Mouse (Mus musculus): ENCODE data around the gene Lclat1. TPM values are rescaled to one million over a fixed set of nuclear protein-coding genes. Genes with fewer than 3 reads are reported as not detected.

The Lclat1 gene
- polyA plus RNA-seq, 1 experiment: 20.4 TPM

- no peak overlapping the region for H3ac ChIP-seq (ENCODE audit: control insufficient read depth, insufficient read length, low read depth)
- H3K79me2 ChIP-seq (ENCODE audit: control insufficient read depth, insufficient read depth): no peaks in the 10 kb centered on the region
- H3K4me3 ChIP-seq (ENCODE audit: insufficient read depth, poor library complexity, severe bottlenecking): no peak overlapping the region
- TF ChIP-seq MYOG (IDR thresholded peaks at IDR 0.05; ENCODE audit: control insufficient read depth, extremely low read depth, insufficient read length): no peak
- TF ChIP-seq MYOD1 (IDR thresholded peaks at IDR 0.05; ENCODE audit: control insufficient read depth, insufficient read length, low read depth): no peak
- TF ChIP-seq CTCF (IDR thresholded peaks at IDR 0.05; ENCODE audit: control insufficient read depth, insufficient read depth, insufficient read length): no peak
- TF ChIP-seq FOSL1 (IDR thresholded peaks at IDR 0.05; ENCODE audit: insufficient read depth, low read length, poor library complexity, severe bottlenecking): no peak
- TF ChIP-seq USF1 (IDR thresholded peaks at IDR 0.05; ENCODE audit: low read depth): no peak
- TF ChIP-seq CEBPB (IDR thresholded peaks at IDR 0.05; ENCODE audit: low read depth): no peak
- no peak for TF ChIP-seq MAX (IDR thresholded peaks at IDR 0.05)
- H3K36me3 ChIP-seq (ENCODE audit: control insufficient read depth, insufficient read depth): no peaks in the 10 kb centered on the region
- H3K79me3 ChIP-seq (ENCODE audit: low read depth): no peaks in the 10 kb centered on the region
- H3K27me3 ChIP-seq (ENCODE audit: control insufficient read depth, insufficient read depth, insufficient read length): no peaks in the 10 kb centered on the region
Observed at GRCm38 (mm10) chr17:73197724-73198123, 89.9 kb downstream of the Lclat1 start.

- no peak overlapping the region for H3ac ChIP-seq (ENCODE audit: control insufficient read depth, insufficient read length, low read depth)
- no peaks in the 10 kb centered on the region for H3K79me2 ChIP-seq (ENCODE audit: control insufficient read depth, insufficient read depth)
- no peak overlapping the region for H3K4me3 ChIP-seq (ENCODE audit: insufficient read depth, poor library complexity, severe bottlenecking)
- H3K27me3 ChIP-seq (ENCODE audit: control insufficient read depth, insufficient read depth, insufficient read length): no peaks in the 10 kb centered on the region
- no peaks in the 10 kb centered on the region for H3K79me3 ChIP-seq (ENCODE audit: low read depth)
- no peaks in the 10 kb centered on the region for H3K36me3 ChIP-seq (ENCODE audit: control insufficient read depth, insufficient read depth)
- TF ChIP-seq CTCF (IDR thresholded peaks at IDR 0.05; ENCODE audit: control insufficient read depth, insufficient read depth, insufficient read length): no peak
- TF ChIP-seq MYOD1 (IDR thresholded peaks at IDR 0.05; ENCODE audit: control insufficient read depth, insufficient read length, low read depth): no peak
- no peak for TF ChIP-seq USF1 (IDR thresholded peaks at IDR 0.05; ENCODE audit: low read depth)
- TF ChIP-seq MAX (IDR thresholded peaks at IDR 0.05): no peak
- TF ChIP-seq CEBPB (IDR thresholded peaks at IDR 0.05; ENCODE audit: low read depth): no peak
- no peak for TF ChIP-seq MYOG (IDR thresholded peaks at IDR 0.05; ENCODE audit: control insufficient read depth, extremely low read depth, insufficient read length)
- no peak for TF ChIP-seq FOSL1 (IDR thresholded peaks at IDR 0.05; ENCODE audit: insufficient read depth, low read length, poor library complexity, severe bottlenecking)
Observed at GRCm38 (mm10) chr17:73199387-73199786, 91.6 kb downstream of the Lclat1 start.

- H3K4me3 ChIP-seq (ENCODE audit: insufficient read depth, poor library complexity, severe bottlenecking): no peak overlapping the region
- no peaks in the 10 kb centered on the region for H3K79me3 ChIP-seq (ENCODE audit: low read depth)
- no peaks in the 10 kb centered on the region for H3K79me2 ChIP-seq (ENCODE audit: control insufficient read depth, insufficient read depth)
- no peak overlapping the region for H3ac ChIP-seq (ENCODE audit: control insufficient read depth, insufficient read length, low read depth)
- TF ChIP-seq CEBPB (IDR thresholded peaks at IDR 0.05; ENCODE audit: low read depth) (no peak), MYOG (IDR thresholded peaks at IDR 0.05; ENCODE audit: control insufficient read depth, extremely low read depth, insufficient read length) (no peak), MAX (IDR thresholded peaks at IDR 0.05) (no peak), CTCF (IDR thresholded peaks at IDR 0.05; ENCODE audit: control insufficient read depth, insufficient read depth, insufficient read length) (no peak), FOSL1 (IDR thresholded peaks at IDR 0.05; ENCODE audit: insufficient read depth, low read length, poor library complexity, severe bottlenecking) (no peak), USF1 (IDR thresholded peaks at IDR 0.05; ENCODE audit: low read depth) (no peak), MYOD1 (IDR thresholded peaks at IDR 0.05; ENCODE audit: control insufficient read depth, insufficient read length, low read depth) (no peak)
- no peaks in the 10 kb centered on the region for H3K36me3 ChIP-seq (ENCODE audit: control insufficient read depth, insufficient read depth)
- no peaks in the 10 kb centered on the region for H3K27me3 ChIP-seq (ENCODE audit: control insufficient read depth, insufficient read depth, insufficient read length)
Observed at GRCm38 (mm10) chr17:73200380-73200779, 92.6 kb downstream of the Lclat1 start.

GRCm38 (mm10) chr17:73203642-73204332 lies 96.0 kb downstream of the Lclat1 start:
- H3K79me3 ChIP-seq (ENCODE audit: low read depth): no peaks in the 10 kb centered on the region
- no peak overlapping the region for H3ac ChIP-seq (ENCODE audit: control insufficient read depth, insufficient read length, low read depth)
- H3K4me3 ChIP-seq (ENCODE audit: insufficient read depth, poor library complexity, severe bottlenecking): no peak overlapping the region
- H3K36me3 ChIP-seq (ENCODE audit: control insufficient read depth, insufficient read depth): no peaks in the 10 kb centered on the region
- no peaks in the 10 kb centered on the region for H3K27me3 ChIP-seq (ENCODE audit: control insufficient read depth, insufficient read depth, insufficient read length)
- TF ChIP-seq MYOD1 (IDR thresholded peaks at IDR 0.05; ENCODE audit: control insufficient read depth, insufficient read length, low read depth) (no peak), MAX (IDR thresholded peaks at IDR 0.05) (no peak), FOSL1 (IDR thresholded peaks at IDR 0.05; ENCODE audit: insufficient read depth, low read length, poor library complexity, severe bottlenecking) (no peak), USF1 (IDR thresholded peaks at IDR 0.05; ENCODE audit: low read depth) (no peak), CEBPB (IDR thresholded peaks at IDR 0.05; ENCODE audit: low read depth) (no peak), CTCF (IDR thresholded peaks at IDR 0.05; ENCODE audit: control insufficient read depth, insufficient read depth, insufficient read length) (no peak), MYOG (IDR thresholded peaks at IDR 0.05; ENCODE audit: control insufficient read depth, extremely low read depth, insufficient read length) (no peak)
- no peaks in the 10 kb centered on the region for H3K79me2 ChIP-seq (ENCODE audit: control insufficient read depth, insufficient read depth)

GRCm38 (mm10) chr17:73210960-73211531 lies 103.3 kb downstream of the Lclat1 start:
- TF ChIP-seq MYOD1 (IDR thresholded peaks at IDR 0.05; ENCODE audit: control insufficient read depth, insufficient read length, low read depth): no peak
- TF ChIP-seq MAX (IDR thresholded peaks at IDR 0.05): no peak
- no peak for TF ChIP-seq USF1 (IDR thresholded peaks at IDR 0.05; ENCODE audit: low read depth)
- TF ChIP-seq FOSL1 (IDR thresholded peaks at IDR 0.05; ENCODE audit: insufficient read depth, low read length, poor library complexity, severe bottlenecking): no peak
- TF ChIP-seq CEBPB (IDR thresholded peaks at IDR 0.05; ENCODE audit: low read depth): no peak
- TF ChIP-seq MYOG (IDR thresholded peaks at IDR 0.05; ENCODE audit: control insufficient read depth, extremely low read depth, insufficient read length): no peak
- no peak for TF ChIP-seq CTCF (IDR thresholded peaks at IDR 0.05; ENCODE audit: control insufficient read depth, insufficient read depth, insufficient read length)
- Histone ChIP-seq H3K79me3 (ENCODE audit: low read depth) (no peaks in the 10 kb centered on the region), H3ac (ENCODE audit: control insufficient read depth, insufficient read length, low read depth) (no peak overlapping the region), H3K36me3 (ENCODE audit: control insufficient read depth, insufficient read depth) (no peaks in the 10 kb centered on the region), H3K79me2 (ENCODE audit: control insufficient read depth, insufficient read depth) (no peaks in the 10 kb centered on the region), H3K27me3 (ENCODE audit: control insufficient read depth, insufficient read depth, insufficient read length) (no peaks in the 10 kb centered on the region), H3K4me3 (ENCODE audit: insufficient read depth, poor library complexity, severe bottlenecking) (no peak overlapping the region)

Data from C2C12 (cell line).